Mouse (Mus musculus) cerebellum, postnatal 4 days (tissue): ENCODE results near the gene Rnf181.

ENCODE experiments used
- DNase-seq, 2 experiments: peaks; one replicate each; pipeline ENCODE4 v3.0.0; 2022; ENCODE audit warnings: low spot score in 2 of 2, mixed read lengths in 1 of 2

Rnf181 gene

GRCm38 (mm10) chr6:72385258-72385657 is 18.5 kb upstream of the Rnf181 start:
- DNase-seq, result no peak

- no peak for DNase-seq
Measured at GRCm38 (mm10) chr6:72383952-72384351, 17.2 kb upstream of the Rnf181 start.

GRCm38 (mm10) chr6:72383142-72383820 is 16.5 kb upstream of the Rnf181 start:
- DNase-seq, result no peak

- DNase-seq, result no peak
Measured at GRCm38 (mm10) chr6:72382494-72382893, 15.7 kb upstream of the Rnf181 start.

GRCm38 (mm10) chr6:72380131-72380770 is 13.5 kb upstream of the Rnf181 start, which contains the start of gene Vamp5:
Gene Vamp5, minus strand, starts transcription at chr6:72380468.
- peak in 1 of 2 experiments; percentile 30 for DNase-seq

GRCm38 (mm10) chr6:72379377-72380130 is 12.8 kb upstream of the Rnf181 start:
- no peak for DNase-seq

- DNase-seq, result no peak
Measured at GRCm38 (mm10) chr6:72378510-72379234, 11.9 kb upstream of the Rnf181 start.

- DNase-seq, result no peak
Measured at GRCm38 (mm10) chr6:72374820-72375563, 8.2 kb upstream of the Rnf181 start.

- no peak for DNase-seq
Measured at GRCm38 (mm10) chr6:72374206-72374605, 7.5 kb upstream of the Rnf181 start.

- DNase-seq, result no peak
Measured at GRCm38 (mm10) chr6:72373184-72373583, 6.4 kb upstream of the Rnf181 start.

- no peak for DNase-seq
Measured at GRCm38 (mm10) chr6:72371571-72371970, 4.8 kb upstream of the Rnf181 start.

GRCm38 (mm10) chr6:72371147-72371546 is 4.4 kb upstream of the Rnf181 start:
- no peak for DNase-seq

GRCm38 (mm10) chr6:72370091-72370490 is 3.3 kb upstream of the Rnf181 start:
- DNase-seq, result no peak

- no peak for DNase-seq
Measured at GRCm38 (mm10) chr6:72369557-72369956, 2.8 kb upstream of the Rnf181 start.

GRCm38 (mm10) chr6:72367460-72367974 is 761 bp upstream of the Rnf181 start:
- no peak for DNase-seq

GRCm38 (mm10) chr6:72366304-72366703 is 452 bp downstream of the Rnf181 start:
- no peak for DNase-seq

GRCm38 (mm10) chr6:72364985-72365384 is 1.8 kb downstream of the Rnf181 start:
- no peak for DNase-seq

- no peak for DNase-seq
Measured at GRCm38 (mm10) chr6:72364009-72364408, 2.7 kb downstream of the Rnf181 start.

- DNase-seq, result peak; percentile 82 to 94
Measured at GRCm38 (mm10) chr6:72362132-72363028, 4.4 kb downstream of the Rnf181 start.

GRCm38 (mm10) chr6:72361121-72361551 is 5.6 kb downstream of the Rnf181 start:
- no peak for DNase-seq
